Mouse (Mus musculus): ENCODE data around the gene Gpat3. TPM values are rescaled to one million over a fixed set of nuclear protein-coding genes. Genes with fewer than 3 reads are reported as not detected.
A peak's percentile ranks its signal among the peaks of the same experiment; 100 is the strongest.

Gene Gpat3
- polyA plus RNA-seq, 1 experiment from 2014 or later: 0.20 TPM

DNA sequence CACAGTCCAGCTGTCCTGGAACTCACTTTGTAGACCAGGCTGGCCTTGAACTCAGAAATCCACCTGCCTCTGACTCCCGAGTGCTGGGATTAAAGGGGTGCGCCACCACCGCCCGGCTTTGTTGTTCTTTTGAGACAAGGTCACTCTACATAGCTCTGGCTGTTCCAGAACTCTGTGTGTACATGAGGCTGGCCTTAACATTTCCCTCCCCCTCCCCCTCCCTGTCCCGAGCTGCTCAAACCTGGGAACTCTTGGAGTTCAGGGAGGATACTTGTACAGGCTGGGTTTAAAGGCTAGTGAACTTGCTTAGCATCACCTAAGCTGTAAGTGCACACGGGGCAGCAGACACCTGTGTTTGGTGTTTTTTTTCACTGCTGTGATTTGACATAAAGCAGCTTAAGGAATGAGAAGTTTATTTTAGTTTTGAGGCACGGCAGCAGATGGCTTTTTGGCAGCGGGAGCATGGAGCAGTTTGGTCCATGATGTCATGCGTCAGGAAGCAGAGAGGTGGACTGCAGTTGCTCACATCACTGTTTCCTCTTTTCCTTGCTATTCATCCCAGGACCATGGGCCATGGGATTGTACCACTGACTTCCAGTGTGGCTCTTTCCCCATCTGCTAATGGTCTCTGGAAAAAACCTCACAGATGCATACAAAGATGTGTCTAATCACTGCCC lies 9.5 kb upstream of the Gpat3 start:
- 80% methylated on average over 9 of the region's 9 CpGs for WGBS
- Histone ChIP-seq H3K4me2 (no peak overlapping the region), H3K27ac (no peak overlapping the region), H3K27me3 (no peaks in the 10 kb centered on the region), H3K36me3 (replicated peaks) (no peaks in the 10 kb centered on the region), H3K4me1 (no peaks in the 10 kb centered on the region), H3K9ac (no peak overlapping the region), H3K4me3 (replicated peaks) (no peak overlapping the region), H3K9me3 (no peaks in the 10 kb centered on the region)
- ATAC-seq (ENCODE audit: low FRiP score): no peak

DNA sequence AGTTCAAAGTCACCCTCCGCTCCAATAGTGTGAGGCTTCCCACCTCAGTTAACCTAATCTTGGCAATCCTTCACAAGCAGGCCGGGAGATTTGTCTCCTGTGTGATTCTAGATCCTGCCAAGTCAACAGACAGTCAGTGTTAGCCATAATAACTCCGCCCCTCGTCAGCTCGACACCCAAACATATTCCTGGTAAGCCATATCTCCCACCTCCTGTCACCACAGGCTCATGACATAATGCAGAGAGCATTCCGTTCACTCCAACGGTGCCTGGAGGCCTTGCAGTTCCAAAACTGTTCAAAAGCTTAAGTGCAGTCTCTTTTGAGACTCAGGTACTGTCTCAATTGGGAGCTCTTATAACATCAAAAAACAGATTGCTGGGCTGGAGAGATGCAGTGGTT lies 7.6 kb upstream of the Gpat3 start:
- H3K27me3 ChIP-seq: peaks cover 6% of the 10 kb centered on the region; the same call in 1 of the 2 replicates
- no peak overlapping the region for H3K4me2 ChIP-seq
- no peak overlapping the region for H3K9ac ChIP-seq
- H3K36me3 ChIP-seq (replicated peaks): no peaks in the 10 kb centered on the region
- no peaks in the 10 kb centered on the region for H3K4me1 ChIP-seq
- H3K4me3 ChIP-seq (replicated peaks): no peak overlapping the region
- no peak for ATAC-seq (ENCODE audit: low FRiP score)
- H3K9me3 ChIP-seq: 0 out of 2 replicates have a peak, but pooled peaks cover 5% of the 10 kb centered on the region
- H3K27ac ChIP-seq: no peak overlapping the region
- 90% methylated on average over 7 of the region's 7 CpGs for WGBS

DNA sequence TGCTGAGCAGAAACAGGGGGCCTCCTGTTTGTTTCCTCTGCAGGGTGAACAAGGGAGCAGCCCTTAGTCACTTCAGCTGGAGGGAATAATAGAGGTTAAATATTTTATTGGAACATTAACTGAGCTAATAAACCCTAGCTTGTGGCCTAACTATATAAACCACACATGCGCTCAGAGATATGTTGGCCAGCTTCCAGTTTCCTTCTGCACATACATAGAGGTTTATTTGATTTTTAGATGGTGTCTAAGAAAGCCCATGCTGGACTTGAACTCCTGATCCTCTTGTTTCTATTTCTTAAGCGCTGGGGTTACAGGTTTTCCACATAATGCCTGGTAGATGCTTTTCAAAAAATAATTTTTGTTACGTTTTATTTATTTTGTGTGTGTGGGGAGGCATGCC lies 1.0 kb upstream of the Gpat3 start:
- WGBS: 71% methylated on average over 3 of the region's 3 CpGs
- H3K9me3 ChIP-seq: 0 out of 2 replicates have a peak, but pooled peaks cover 5% of the 10 kb centered on the region
- no peak overlapping the region for H3K9ac ChIP-seq
- H3K4me3 ChIP-seq (replicated peaks): no peak overlapping the region
- H3K27me3 ChIP-seq: peaks cover 65% of the 10 kb centered on the region
- H3K36me3 ChIP-seq (replicated peaks): no peaks in the 10 kb centered on the region
- H3K4me1 ChIP-seq: peaks cover 18% of the 10 kb centered on the region
- H3K27ac ChIP-seq: no peak overlapping the region
- no peak for ATAC-seq (ENCODE audit: low FRiP score)
- no peak overlapping the region for H3K4me2 ChIP-seq

DNA sequence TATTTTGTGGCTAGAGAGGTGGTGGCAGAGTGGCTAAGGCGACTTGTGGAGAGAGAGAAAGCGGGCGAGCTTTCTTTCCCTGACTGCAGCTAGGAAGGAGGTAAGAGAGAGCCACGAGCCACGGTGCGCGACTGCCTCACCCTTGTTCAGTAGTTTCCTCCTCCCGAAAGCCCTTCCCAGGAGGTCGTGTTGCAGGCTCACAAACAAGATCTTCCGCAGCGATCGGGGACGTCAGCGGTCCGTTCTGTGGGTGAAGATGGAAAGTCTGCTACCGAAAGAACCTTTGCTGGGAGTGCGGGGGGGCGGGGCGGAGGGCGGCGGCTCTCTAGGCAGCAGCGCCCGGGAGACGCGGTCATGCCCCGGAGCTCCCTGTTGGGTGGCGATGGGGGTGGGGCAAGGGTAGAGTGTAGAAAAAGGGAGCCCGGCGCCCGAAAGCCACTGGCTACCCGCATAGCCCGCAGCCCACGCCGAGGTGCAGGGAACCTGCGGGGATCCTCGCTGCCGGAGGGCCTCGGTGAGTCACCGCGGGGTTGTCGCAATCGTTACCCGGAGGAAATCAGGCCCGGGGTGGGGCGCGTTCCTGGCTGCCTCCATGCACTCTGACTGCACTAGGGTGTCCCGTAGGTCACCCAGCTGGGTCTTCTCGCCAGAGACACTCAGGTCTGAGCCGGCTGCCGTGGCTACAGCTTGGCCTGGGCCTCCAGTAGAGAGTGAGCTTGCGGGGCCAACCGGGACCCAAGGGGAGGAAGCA lies 510 bp downstream of the Gpat3 start:
- no peaks in the 10 kb centered on the region for H3K36me3 ChIP-seq (replicated peaks)

DNA sequence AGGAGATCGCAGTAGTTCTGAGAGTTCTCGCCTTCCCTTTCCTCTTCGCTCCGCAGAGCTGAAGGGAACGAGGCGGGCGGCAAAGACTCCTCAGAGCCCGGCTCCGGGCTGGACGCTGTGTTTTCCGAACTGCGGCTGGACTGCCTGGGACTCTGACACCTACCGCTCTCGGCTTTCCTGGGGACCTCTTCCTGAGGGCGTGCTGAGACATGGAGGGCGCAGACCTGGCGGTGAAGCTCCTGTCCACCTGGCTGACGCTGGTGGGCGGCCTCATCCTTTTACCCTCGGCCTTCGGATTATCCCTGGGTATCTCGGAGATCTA lies 1.0 kb downstream of the Gpat3 start:
- no peak for ATAC-seq (ENCODE audit: low FRiP score)

More for the DNA sequence above, 510 bp downstream of the Gpat3 start:
- no peak overlapping the region for H3K27ac ChIP-seq
- peaks cover 65% of the 10 kb centered on the region for H3K27me3 ChIP-seq
- H3K9ac ChIP-seq: peak overlapping the region; percentile 59
- peak; percentile 68; the same call in 1 of the 2 replicates for ATAC-seq (ENCODE audit: low FRiP score)
- H3K4me1 ChIP-seq: peaks cover 18% of the 10 kb centered on the region
- peak overlapping the region; percentile 99 for H3K4me2 ChIP-seq
- WGBS: under 1% methylated on average over 51 of the region's 52 CpGs
- H3K4me3 ChIP-seq (replicated peaks): peak overlapping the region; percentile 57
- H3K9me3 ChIP-seq: 0 out of 2 replicates have a peak, but pooled peaks cover 5% of the 10 kb centered on the region

DNA sequence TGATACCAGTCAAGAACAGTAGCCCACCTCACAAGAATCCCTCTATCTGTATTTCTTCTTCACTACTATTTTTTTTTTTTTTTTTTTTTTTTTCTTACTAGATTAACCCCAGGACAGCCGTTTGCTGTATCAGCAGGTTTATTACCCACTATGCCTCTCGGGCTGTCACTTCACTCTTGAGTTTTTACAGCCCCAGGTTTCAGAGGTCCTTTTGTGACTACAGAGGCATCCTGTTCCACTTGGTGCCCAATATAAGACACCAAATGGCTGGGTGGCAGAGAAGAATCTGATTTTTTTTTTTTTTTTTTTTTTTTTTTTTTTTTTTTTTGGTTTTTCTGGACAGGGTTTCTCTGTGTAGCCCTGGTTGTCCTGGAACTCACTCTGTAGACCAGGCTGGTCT lies 1.6 kb downstream of the Gpat3 start:
- H3K27ac ChIP-seq: no peak overlapping the region
- peak overlapping the region; percentile 99 for H3K4me2 ChIP-seq
- peaks cover 18% of the 10 kb centered on the region for H3K4me1 ChIP-seq
- peaks cover 65% of the 10 kb centered on the region for H3K27me3 ChIP-seq
- 19% methylated on average over 2 of the region's 2 CpGs for WGBS
- no peak for ATAC-seq (ENCODE audit: low FRiP score)
- no peak overlapping the region for H3K4me3 ChIP-seq (replicated peaks)
- 0 out of 2 replicates have a peak, but pooled peaks cover 2% of the 10 kb centered on the region for H3K9me3 ChIP-seq
- no peak overlapping the region for H3K9ac ChIP-seq
- H3K36me3 ChIP-seq (replicated peaks): no peaks in the 10 kb centered on the region

More for the DNA sequence above, 1.0 kb downstream of the Gpat3 start:
- H3K36me3 ChIP-seq (replicated peaks): no peaks in the 10 kb centered on the region
- no peak overlapping the region for H3K27ac ChIP-seq
- under 1% methylated on average over 22 of the region's 22 CpGs for WGBS
- peaks cover 65% of the 10 kb centered on the region for H3K27me3 ChIP-seq
- 0 out of 2 replicates have a peak, but pooled peaks cover 5% of the 10 kb centered on the region for H3K9me3 ChIP-seq
- H3K9ac ChIP-seq: peak overlapping the region; percentile 59
- H3K4me2 ChIP-seq: peak overlapping the region; percentile 99
- peak overlapping the region; percentile 57 for H3K4me3 ChIP-seq (replicated peaks)
- H3K4me1 ChIP-seq: peaks cover 18% of the 10 kb centered on the region

DNA sequence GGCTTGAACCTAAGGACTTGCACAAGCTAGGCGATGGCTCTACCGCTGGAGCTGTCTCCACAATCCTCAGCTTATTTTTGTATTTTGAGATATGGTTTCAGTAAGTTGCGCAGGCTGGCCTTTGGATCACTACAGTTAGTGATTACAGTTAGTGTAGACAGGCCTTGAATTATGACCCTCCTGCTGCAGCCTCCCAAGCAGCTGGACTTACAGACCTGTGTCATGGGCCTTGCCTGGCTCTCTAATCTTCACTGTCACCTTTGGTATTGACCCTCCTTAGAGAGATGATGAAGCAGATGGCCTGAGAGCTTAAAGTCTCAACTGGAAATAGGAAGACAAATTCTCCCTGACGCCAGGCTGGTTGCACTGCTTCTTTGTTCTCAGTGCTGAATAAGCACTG lies 8.4 kb downstream of the Gpat3 start:
- no peak for ATAC-seq (ENCODE audit: low FRiP score)
- Histone ChIP-seq H3K4me2 (no peak overlapping the region), H3K36me3 (replicated peaks) (no peaks in the 10 kb centered on the region), H3K27ac (no peak overlapping the region), H3K27me3 (peaks cover under 1% of the 10 kb centered on the region), H3K9me3 (no peaks in the 10 kb centered on the region), H3K4me3 (replicated peaks) (no peak overlapping the region), H3K9ac (no peak overlapping the region), H3K4me1 (no peaks in the 10 kb centered on the region)
- WGBS: 91% methylated on average over 4 of the region's 4 CpGs

DNA sequence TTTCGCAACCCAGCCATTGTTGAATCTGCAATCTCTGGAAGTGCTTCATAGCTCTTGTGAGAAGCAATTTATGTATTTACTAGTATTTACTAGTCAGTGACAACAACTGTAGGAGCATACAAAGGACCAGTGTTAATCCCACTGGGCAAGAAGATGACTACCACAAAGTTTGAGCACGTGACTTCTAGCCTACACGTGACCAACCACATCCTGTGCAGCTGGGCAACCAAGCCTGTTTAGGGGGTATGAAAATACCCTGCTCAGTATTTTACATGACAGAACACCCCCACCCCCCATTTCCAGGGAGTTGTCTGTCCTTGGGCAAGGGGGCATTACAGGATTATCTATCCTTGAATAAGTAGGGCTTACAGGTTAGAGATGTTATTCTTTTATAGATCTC lies 11.0 kb downstream of the Gpat3 start:
- Histone ChIP-seq H3K4me3 (replicated peaks) (no peak overlapping the region), H3K27ac (no peak overlapping the region), H3K27me3 (no peaks in the 10 kb centered on the region), H3K9ac (no peak overlapping the region), H3K4me1 (no peaks in the 10 kb centered on the region), H3K4me2 (no peak overlapping the region), H3K36me3 (replicated peaks) (no peaks in the 10 kb centered on the region), H3K9me3 (no peaks in the 10 kb centered on the region)
- ATAC-seq (ENCODE audit: low FRiP score): no peak
- 88% methylated on average over 3 of the region's 3 CpGs for WGBS

DNA sequence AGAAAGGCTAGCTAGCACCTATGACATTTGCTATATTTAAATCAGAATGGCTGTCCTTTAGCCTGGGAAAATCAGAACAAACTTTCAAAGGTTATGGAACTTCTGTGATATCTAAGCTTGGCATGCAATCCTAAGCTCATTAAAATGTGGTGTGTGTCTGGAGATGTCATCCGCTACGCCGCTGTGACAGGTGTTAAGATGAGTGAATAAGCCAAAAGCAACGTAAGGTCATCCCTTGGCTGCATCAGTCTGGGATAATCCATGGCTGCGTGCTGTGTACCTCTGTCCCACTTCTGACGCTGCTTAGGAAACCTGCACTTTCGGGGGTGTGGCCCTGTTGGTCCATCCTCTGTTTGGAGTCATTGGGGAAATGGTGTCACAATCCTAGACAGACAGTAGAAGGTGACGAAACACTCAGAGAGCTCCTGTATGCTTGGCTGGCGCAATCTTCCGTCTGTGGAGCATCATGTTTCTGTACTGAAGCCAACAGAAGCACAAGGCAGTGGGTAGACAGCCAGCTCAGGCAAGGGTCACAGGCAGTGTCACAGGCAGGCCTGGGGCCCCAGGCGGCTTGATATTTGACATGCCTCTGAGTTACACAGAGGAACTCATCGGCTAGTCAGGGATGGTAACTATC lies 15.0 kb downstream of the Gpat3 start:
- WGBS: 88% methylated on average over 12 of the region's 12 CpGs
- no peak for ATAC-seq (ENCODE audit: low FRiP score)

DNA sequence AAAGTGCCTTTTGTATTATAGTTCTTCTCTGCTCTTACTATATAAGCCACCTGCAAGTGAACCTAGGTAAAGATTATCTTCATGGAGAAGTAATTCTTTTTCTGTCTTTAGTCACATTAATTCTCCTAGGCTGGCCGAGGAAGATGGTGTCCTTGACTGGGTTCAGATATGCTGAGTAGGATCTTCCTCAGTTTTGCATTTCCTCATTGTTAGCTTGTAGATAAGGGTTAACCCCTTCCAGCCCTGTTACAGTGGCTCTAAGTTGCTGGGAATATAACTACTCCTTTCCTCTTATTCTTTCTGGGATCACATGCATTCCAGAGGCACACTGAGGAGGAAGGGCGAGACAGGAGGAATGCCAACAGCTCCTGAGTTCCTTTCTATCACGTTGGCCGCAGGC lies 15.6 kb downstream of the Gpat3 start:
- H3K9me3 ChIP-seq: no peaks in the 10 kb centered on the region
- H3K36me3 ChIP-seq (replicated peaks): no peaks in the 10 kb centered on the region
- H3K4me2 ChIP-seq: no peak overlapping the region
- WGBS: 78% methylated on average over 4 of the region's 4 CpGs
- no peak overlapping the region for H3K9ac ChIP-seq
- no peaks in the 10 kb centered on the region for H3K27me3 ChIP-seq
- H3K27ac ChIP-seq: no peak overlapping the region
- ATAC-seq (ENCODE audit: low FRiP score): no peak
- H3K4me1 ChIP-seq: no peaks in the 10 kb centered on the region
- H3K4me3 ChIP-seq (replicated peaks): no peak overlapping the region

More for the DNA sequence above, 15.0 kb downstream of the Gpat3 start:
- Histone ChIP-seq H3K4me1 (no peaks in the 10 kb centered on the region), H3K27ac (no peak overlapping the region), H3K9me3 (no peaks in the 10 kb centered on the region), H3K36me3 (replicated peaks) (no peaks in the 10 kb centered on the region), H3K27me3 (no peaks in the 10 kb centered on the region), H3K4me3 (replicated peaks) (no peak overlapping the region), H3K9ac (no peak overlapping the region), H3K4me2 (no peak overlapping the region)

DNA sequence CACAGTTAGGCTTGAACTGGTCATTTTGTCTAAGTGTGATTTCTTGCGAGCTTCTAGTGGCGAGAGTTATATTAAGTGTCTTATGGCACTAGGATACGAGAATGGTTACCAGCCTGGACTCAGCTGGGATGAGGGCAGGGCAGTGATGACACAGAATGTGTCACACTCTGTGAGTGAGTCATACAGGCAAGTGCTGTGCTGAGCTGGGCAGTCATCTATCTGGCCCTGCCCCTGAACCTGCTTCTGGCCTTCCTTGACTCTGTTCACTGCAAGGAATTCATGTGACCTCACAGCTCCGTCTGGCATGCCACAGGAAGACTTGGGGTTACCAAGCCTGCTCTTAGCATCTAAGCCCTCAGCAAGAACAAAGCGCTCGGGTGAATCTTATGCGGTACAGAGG lies 16.3 kb downstream of the Gpat3 start:
- Histone ChIP-seq H3K4me2 (no peak overlapping the region), H3K4me1 (no peaks in the 10 kb centered on the region), H3K36me3 (replicated peaks) (no peaks in the 10 kb centered on the region), H3K27ac (no peak overlapping the region), H3K27me3 (no peaks in the 10 kb centered on the region), H3K9ac (no peak overlapping the region), H3K4me3 (replicated peaks) (no peak overlapping the region), H3K9me3 (no peaks in the 10 kb centered on the region)
- ATAC-seq (ENCODE audit: low FRiP score): no peak
- 90% methylated on average over 7 of the region's 7 CpGs for WGBS

DNA sequence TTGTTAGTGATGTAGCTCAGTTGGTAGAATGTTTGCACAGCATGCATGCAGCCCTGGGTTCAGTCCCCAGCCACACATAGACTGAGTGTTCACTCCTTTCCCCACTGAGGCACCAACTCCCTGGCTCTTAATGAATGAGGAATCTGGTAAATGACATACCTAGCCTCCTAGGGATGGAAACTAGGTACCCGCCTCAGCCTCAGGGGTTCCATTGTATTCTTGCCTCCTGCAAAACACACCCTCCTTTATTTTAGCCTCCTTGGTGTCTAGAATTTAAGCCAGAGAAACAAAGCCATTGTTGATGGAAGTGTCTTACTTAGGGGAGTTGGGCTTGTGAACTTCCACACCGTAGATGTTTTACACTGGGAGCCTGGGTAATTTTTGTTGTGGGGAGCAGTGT lies 17.6 kb downstream of the Gpat3 start:
- Histone ChIP-seq H3K9me3 (no peaks in the 10 kb centered on the region), H3K4me3 (replicated peaks) (no peak overlapping the region), H3K27me3 (no peaks in the 10 kb centered on the region), H3K4me1 (no peaks in the 10 kb centered on the region), H3K9ac (no peak overlapping the region), H3K27ac (no peak overlapping the region), H3K4me2 (no peak overlapping the region), H3K36me3 (replicated peaks) (no peaks in the 10 kb centered on the region)
- 30% methylated on average over 2 of the region's 2 CpGs for WGBS
- ATAC-seq (ENCODE audit: low FRiP score): no peak

Measured in forebrain, embryonic 12.5 days (tissue).